Mouse (Mus musculus): ENCODE measurements around the gene Abhd16a. TPM values are rescaled to one million over a fixed set of nuclear protein-coding genes. Genes with fewer than 3 reads are reported as not detected.

Gene Abhd16a
- polyA plus RNA-seq, 1 experiment from 2014 or later: 69.9 TPM

DNA sequence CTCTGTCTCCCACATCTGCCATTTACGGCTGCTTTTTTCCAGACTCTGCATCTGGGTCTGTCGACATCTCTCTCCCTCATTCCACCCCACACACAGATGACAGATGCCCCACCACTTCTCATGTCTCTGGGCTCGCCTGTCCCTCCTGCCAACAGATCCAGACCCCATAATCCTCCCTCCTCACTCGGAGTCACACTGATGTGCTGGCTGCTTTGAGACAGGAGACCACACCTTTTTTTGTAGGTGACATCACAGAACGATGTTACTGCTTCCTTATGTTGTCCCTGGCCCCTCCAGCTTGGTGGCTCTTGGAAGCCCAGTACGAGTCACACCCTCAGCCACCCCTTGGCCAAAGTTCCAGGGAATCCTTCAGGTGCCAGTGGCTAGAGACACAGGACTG, 8.8 kb upstream of the Abhd16a start:
- Histone ChIP-seq H3K36me3 (ENCODE audit: control insufficient read depth, insufficient read depth, low read length) (no peaks in the 10 kb centered on the region), H3K27ac (ENCODE audit: low read depth, low read length) (no peak overlapping the region), H3K9me3 (replicated peaks; ENCODE audit: control insufficient read depth, low read length) (no peaks in the 10 kb centered on the region), H3K4me3 (ENCODE audit: low read depth, low read length) (no peak overlapping the region), H3K4me2 (ENCODE audit: low read length) (no peak overlapping the region), H3K9ac (ENCODE audit: low read length) (no peak overlapping the region), H3K4me1 (ENCODE audit: control insufficient read depth, insufficient read depth, low read length) (peaks cover 11% of the 10 kb centered on the region; the same call in 1 of the 2 replicates), H3K27me3 (replicated peaks; ENCODE audit: control insufficient read depth, insufficient read depth, low read length) (no peaks in the 10 kb centered on the region)
- DNase-seq (ENCODE audit: low spot score) (no peak), ATAC-seq (no peak)
- 69% methylated on average over 6 of the region's 6 CpGs for WGBS

- ATAC-seq: no peak
- 90% methylated on average over 4 of the region's 4 CpGs for WGBS
- H3K27me3 ChIP-seq (replicated peaks; ENCODE audit: control insufficient read depth, insufficient read depth, low read length): no peaks in the 10 kb centered on the region
- no peaks in the 10 kb centered on the region for H3K9me3 ChIP-seq (replicated peaks; ENCODE audit: control insufficient read depth, low read length)
- H3K4me2 ChIP-seq (ENCODE audit: low read length): no peak overlapping the region
- no peak overlapping the region for H3K9ac ChIP-seq (ENCODE audit: low read length)
- no peak for DNase-seq (ENCODE audit: low spot score)
- peaks cover 11% of the 10 kb centered on the region; the same call in 1 of the 2 replicates for H3K4me1 ChIP-seq (ENCODE audit: control insufficient read depth, insufficient read depth, low read length)
- no peak overlapping the region for H3K27ac ChIP-seq (ENCODE audit: low read depth, low read length)
- H3K4me3 ChIP-seq (ENCODE audit: low read depth, low read length): no peak overlapping the region
- no peaks in the 10 kb centered on the region for H3K36me3 ChIP-seq (ENCODE audit: control insufficient read depth, insufficient read depth, low read length)
These were observed 8.4 kb upstream of the Abhd16a start for GRCm38 (mm10) chr17:35080710-35081109.

GRCm38 (mm10) chr17:35082841-35083576, 6.1 kb upstream of the Abhd16a start:
- no peaks in the 10 kb centered on the region for H3K27me3 ChIP-seq (replicated peaks; ENCODE audit: control insufficient read depth, insufficient read depth, low read length)
- H3K4me2 ChIP-seq (ENCODE audit: low read length): no peak overlapping the region
- H3K9ac ChIP-seq (ENCODE audit: low read length): no peak overlapping the region
- H3K36me3 ChIP-seq (ENCODE audit: control insufficient read depth, insufficient read depth, low read length): no peaks in the 10 kb centered on the region
- H3K4me3 ChIP-seq (ENCODE audit: low read depth, low read length): no peak overlapping the region
- peaks cover under 1% of the 10 kb centered on the region; the same call in 1 of the 2 replicates for H3K4me1 ChIP-seq (ENCODE audit: control insufficient read depth, insufficient read depth, low read length)
- DNase-seq (ENCODE audit: low spot score): no peak
- WGBS: 87% methylated on average over 16 of the region's 16 CpGs
- no peak for ATAC-seq
- no peak overlapping the region for H3K27ac ChIP-seq (ENCODE audit: low read depth, low read length)
- H3K9me3 ChIP-seq (replicated peaks; ENCODE audit: control insufficient read depth, low read length): no peaks in the 10 kb centered on the region

DNA sequence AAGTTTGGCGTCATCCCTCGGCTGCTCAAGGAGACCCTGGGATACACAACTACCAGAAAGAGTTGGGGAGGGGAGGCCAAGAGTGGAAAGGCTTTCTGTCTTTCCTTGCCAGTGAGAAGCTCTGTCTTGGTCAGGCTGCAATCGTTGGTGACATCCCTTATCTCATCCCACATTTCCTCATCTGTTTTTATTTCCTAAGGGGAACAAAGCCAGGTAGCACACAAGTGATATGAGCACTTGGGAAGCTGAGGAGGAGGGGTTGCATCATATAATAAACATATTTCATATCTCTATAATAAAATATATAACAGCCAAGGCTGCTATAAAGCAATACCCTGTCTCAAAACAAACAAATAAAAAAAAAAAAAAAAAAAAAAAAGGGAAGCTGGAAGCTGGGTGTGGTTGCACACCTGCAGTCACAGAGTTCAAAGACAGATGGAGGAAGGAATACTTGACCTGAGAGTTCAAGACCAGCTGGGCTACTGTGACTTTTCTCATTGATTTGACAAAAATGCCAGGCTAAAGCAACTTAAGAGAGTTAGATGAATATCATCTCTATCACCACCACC, 5.0 kb upstream of the Abhd16a start:
- Histone ChIP-seq H3K27me3 (replicated peaks; ENCODE audit: control insufficient read depth, insufficient read depth, low read length) (no peaks in the 10 kb centered on the region), H3K4me1 (ENCODE audit: control insufficient read depth, insufficient read depth, low read length) (no peaks in the 10 kb centered on the region), H3K4me2 (ENCODE audit: low read length) (no peak overlapping the region), H3K9ac (ENCODE audit: low read length) (no peak overlapping the region), H3K4me3 (ENCODE audit: low read depth, low read length) (no peak overlapping the region), H3K27ac (ENCODE audit: low read depth, low read length) (no peak overlapping the region), H3K9me3 (replicated peaks; ENCODE audit: control insufficient read depth, low read length) (no peaks in the 10 kb centered on the region), H3K36me3 (ENCODE audit: control insufficient read depth, insufficient read depth, low read length) (no peaks in the 10 kb centered on the region)
- DNase-seq (ENCODE audit: low spot score) (no peak), ATAC-seq (no peak)
- WGBS: 83% methylated on average over 3 of the region's 3 CpGs

GRCm38 (mm10) chr17:35085208-35085865, 3.7 kb upstream of the Abhd16a start, which contains the start of gene Ly6g6f:
TSS of gene Ly6g6f (minus strand) at chr17:35085610.
- ATAC-seq (no peak), DNase-seq (ENCODE audit: low spot score) (no peak)
- Histone ChIP-seq H3K27ac (ENCODE audit: low read depth, low read length) (no peak within 1 kb of the TSS), H3K4me3 (ENCODE audit: low read depth, low read length) (no peak within 1 kb of the TSS), H3K9ac (ENCODE audit: low read length) (no peak within 1 kb of the TSS), H3K9me3 (replicated peaks; ENCODE audit: control insufficient read depth, low read length) (no peaks in the 10 kb centered on the region), H3K4me2 (ENCODE audit: low read length) (no peak within 1 kb of the TSS), H3K27me3 (replicated peaks; ENCODE audit: control insufficient read depth, insufficient read depth, low read length) (no peaks in the 10 kb centered on the region), H3K36me3 (ENCODE audit: control insufficient read depth, insufficient read depth, low read length) (no peaks in the 10 kb centered on the region), H3K4me1 (ENCODE audit: control insufficient read depth, insufficient read depth, low read length) (peaks cover 5% of the 10 kb centered on the region)
- 79% methylated on average over 7 of the region's 7 CpGs for WGBS

- no peak overlapping the region for H3K4me3 ChIP-seq (ENCODE audit: low read depth, low read length)
- H3K36me3 ChIP-seq (ENCODE audit: control insufficient read depth, insufficient read depth, low read length): peaks cover 17% of the 10 kb centered on the region
- H3K27me3 ChIP-seq (replicated peaks; ENCODE audit: control insufficient read depth, insufficient read depth, low read length): no peaks in the 10 kb centered on the region
- ATAC-seq (no peak), DNase-seq (ENCODE audit: low spot score) (no peak)
- H3K4me2 ChIP-seq (ENCODE audit: low read length): no peak overlapping the region
- peaks cover 6% of the 10 kb centered on the region for H3K4me1 ChIP-seq (ENCODE audit: control insufficient read depth, insufficient read depth, low read length)
- no peak overlapping the region for H3K27ac ChIP-seq (ENCODE audit: low read depth, low read length)
- 52% methylated on average over 2 of the region's 2 CpGs for WGBS
- H3K9ac ChIP-seq (ENCODE audit: low read length): no peak overlapping the region
- H3K9me3 ChIP-seq (replicated peaks; ENCODE audit: control insufficient read depth, low read length): no peaks in the 10 kb centered on the region
These were observed 912 bp upstream of the Abhd16a start for GRCm38 (mm10) chr17:35088151-35088550.

DNA sequence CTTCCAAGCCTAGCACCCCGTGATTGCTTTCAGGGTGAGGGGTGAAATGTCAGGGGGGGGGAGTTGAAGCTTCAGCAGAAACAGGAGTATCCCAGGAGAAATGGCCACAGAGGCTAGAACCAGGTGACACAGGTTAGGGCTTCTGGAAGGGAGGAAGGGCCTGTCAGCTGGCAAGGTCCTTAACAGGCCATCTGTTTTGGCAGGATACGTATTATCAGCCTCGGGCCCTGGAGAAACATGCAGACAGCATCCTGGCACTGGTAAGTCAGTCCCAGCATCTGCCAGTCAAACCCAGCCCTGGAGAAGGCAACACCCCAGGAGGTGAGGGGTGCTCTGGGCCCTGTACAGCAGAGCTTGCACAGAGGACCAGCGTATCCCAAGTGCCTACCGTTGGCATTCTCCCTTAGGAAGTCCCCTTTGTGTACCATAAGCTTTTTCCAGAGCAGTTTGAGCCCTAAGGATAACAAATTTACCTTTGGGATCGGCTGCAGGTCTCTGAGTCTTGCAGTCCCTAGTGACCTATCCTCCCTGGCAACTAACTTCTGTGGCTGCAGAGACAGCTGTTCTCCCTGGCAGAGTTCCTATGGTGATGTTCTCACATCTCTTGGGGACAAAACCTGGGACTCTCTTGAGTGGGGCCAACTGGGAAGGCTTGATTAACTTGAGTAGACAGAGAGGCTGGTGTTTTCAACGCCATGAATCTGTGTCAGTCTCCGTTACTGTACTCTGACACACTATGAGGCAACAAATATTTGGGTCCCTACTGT, 1.3 kb downstream of the Abhd16a start:
- H3K27ac ChIP-seq (ENCODE audit: low read depth, low read length): peak overlapping the region; percentile 98
- no peaks in the 10 kb centered on the region for H3K9me3 ChIP-seq (replicated peaks; ENCODE audit: control insufficient read depth, low read length)
- DNase-seq (ENCODE audit: low spot score): peak; percentile 63
- H3K9ac ChIP-seq (ENCODE audit: low read length): peak overlapping the region; percentile 88
- peaks cover 6% of the 10 kb centered on the region for H3K4me1 ChIP-seq (ENCODE audit: control insufficient read depth, insufficient read depth, low read length)
- no peaks in the 10 kb centered on the region for H3K27me3 ChIP-seq (replicated peaks; ENCODE audit: control insufficient read depth, insufficient read depth, low read length)
- H3K4me2 ChIP-seq (ENCODE audit: low read length): peak overlapping the region; percentile 67
- ATAC-seq: peak; percentile 15; the same call in 1 of the 2 replicates
- 54% methylated on average over 8 of the region's 8 CpGs for WGBS
- peak overlapping the region; percentile 55 for H3K4me3 ChIP-seq (ENCODE audit: low read depth, low read length)
- peaks cover 34% of the 10 kb centered on the region for H3K36me3 ChIP-seq (ENCODE audit: control insufficient read depth, insufficient read depth, low read length)

DNA sequence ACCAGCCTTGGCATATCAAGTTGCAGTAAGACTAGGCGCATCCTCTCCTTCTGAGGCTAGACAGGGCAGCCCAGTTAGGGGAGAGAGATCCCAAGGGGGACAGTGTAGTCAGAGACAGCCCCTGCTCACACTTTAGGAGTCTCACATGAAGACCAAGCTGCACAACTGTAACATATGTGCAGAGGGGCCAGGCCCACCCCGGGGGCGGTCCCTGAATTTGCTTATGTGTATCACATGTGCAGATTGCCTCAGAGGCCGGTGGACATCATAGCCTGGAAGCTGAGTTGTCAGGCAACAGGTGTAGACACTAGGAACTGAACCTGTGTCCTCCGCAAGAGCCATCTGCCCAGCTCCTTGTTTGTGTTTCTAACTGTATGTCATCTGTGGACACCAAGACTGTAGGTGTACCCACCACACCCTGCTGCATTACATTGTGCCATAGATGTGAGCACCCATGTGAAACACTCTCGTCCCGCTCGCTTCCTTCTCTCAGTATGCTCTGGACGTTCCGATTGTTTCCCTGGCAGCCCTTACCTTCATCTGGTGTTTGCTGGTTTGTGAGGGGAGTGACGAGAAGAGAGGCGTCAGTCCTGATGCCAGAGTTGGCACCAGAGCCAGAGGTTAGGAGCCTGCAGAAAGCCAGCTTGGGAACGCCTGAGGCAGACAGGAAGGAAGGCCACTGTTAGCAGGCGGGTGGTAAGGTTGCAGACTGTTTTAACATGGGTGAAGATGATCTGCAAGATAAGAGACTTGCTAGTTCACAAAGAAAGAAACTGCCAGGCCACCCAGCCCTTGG, 3.5 kb downstream of the Abhd16a start:
- H3K27me3 ChIP-seq (replicated peaks; ENCODE audit: control insufficient read depth, insufficient read depth, low read length): no peaks in the 10 kb centered on the region
- no peak overlapping the region for H3K4me3 ChIP-seq (ENCODE audit: low read depth, low read length)
- no peak overlapping the region for H3K4me2 ChIP-seq (ENCODE audit: low read length)
- no peak overlapping the region for H3K9ac ChIP-seq (ENCODE audit: low read length)
- ATAC-seq: no peak
- H3K27ac ChIP-seq (ENCODE audit: low read depth, low read length): no peak overlapping the region
- peaks cover 6% of the 10 kb centered on the region for H3K4me1 ChIP-seq (ENCODE audit: control insufficient read depth, insufficient read depth, low read length)
- no peak for DNase-seq (ENCODE audit: low spot score)
- peaks cover 51% of the 10 kb centered on the region for H3K36me3 ChIP-seq (ENCODE audit: control insufficient read depth, insufficient read depth, low read length)
- 90% methylated on average over 14 of the region's 14 CpGs for WGBS
- H3K9me3 ChIP-seq (replicated peaks; ENCODE audit: control insufficient read depth, low read length): no peaks in the 10 kb centered on the region

Data from forebrain, embryonic 14.5 days (tissue).